Mouse (Mus musculus): Measurements from ENCODE around the gene Sox6. TPM values are rescaled to one million over a fixed set of nuclear protein-coding genes. Genes with fewer than 3 reads are reported as not detected.
A peak's percentile ranks its signal among the peaks of the same experiment; 100 is the strongest.

The Sox6 gene
- polyA plus RNA-seq, 1 experiment from 2014 or later: 31.7 TPM

GRCm38 (mm10) chr7:115550197-115550804, 488.3 kb downstream of the Sox6 start:
- no peak overlapping the region for H3K27ac ChIP-seq (replicated peaks)
- no peak for ATAC-seq (ENCODE audit: low FRiP score, low read depth)
- no peaks in the 10 kb centered on the region for H3K4me1 ChIP-seq (replicated peaks)
- WGBS: 82% methylated on average over 7 of the region's 7 CpGs
- no peaks in the 10 kb centered on the region for H3K36me3 ChIP-seq
- peaks cover 5% of the 10 kb centered on the region; the same call in 1 of the 2 replicates for H3K27me3 ChIP-seq
- no peak overlapping the region for H3K4me3 ChIP-seq
- no peaks in the 10 kb centered on the region for H3K9me3 ChIP-seq
- no peak overlapping the region for H3K4me2 ChIP-seq
- H3K9ac ChIP-seq: no peak overlapping the region

- H3K9me3 ChIP-seq: no peaks in the 10 kb centered on the region
- H3K27ac ChIP-seq (replicated peaks): no peak overlapping the region
- H3K9ac ChIP-seq: no peak overlapping the region
- WGBS: 75% methylated on average over 4 of the region's 4 CpGs
- H3K4me2 ChIP-seq: no peak overlapping the region
- no peak for ATAC-seq (ENCODE audit: low FRiP score, low read depth)
- H3K36me3 ChIP-seq: no peaks in the 10 kb centered on the region
- no peak overlapping the region for H3K4me3 ChIP-seq
- H3K4me1 ChIP-seq (replicated peaks): no peaks in the 10 kb centered on the region
- H3K27me3 ChIP-seq: peaks cover 5% of the 10 kb centered on the region; the same call in 1 of the 2 replicates
Measured at GRCm38 (mm10) chr7:115549670-115550069, 488.9 kb downstream of the Sox6 start.

GRCm38 (mm10) chr7:115545585-115546374, 492.8 kb downstream of the Sox6 start:
- Histone ChIP-seq H3K27me3 (peaks cover 5% of the 10 kb centered on the region; the same call in 1 of the 2 replicates), H3K4me2 (no peak overlapping the region), H3K9me3 (no peaks in the 10 kb centered on the region), H3K4me1 (replicated peaks) (no peaks in the 10 kb centered on the region), H3K36me3 (no peaks in the 10 kb centered on the region), H3K27ac (replicated peaks) (no peak overlapping the region), H3K9ac (no peak overlapping the region), H3K4me3 (no peak overlapping the region)
- WGBS: 86% methylated on average over 4 of the region's 4 CpGs
- no peak for ATAC-seq (ENCODE audit: low FRiP score, low read depth)

GRCm38 (mm10) chr7:115543596-115543995, 495.0 kb downstream of the Sox6 start:
- Histone ChIP-seq H3K36me3 (no peaks in the 10 kb centered on the region), H3K4me3 (no peak overlapping the region), H3K9me3 (no peaks in the 10 kb centered on the region), H3K27ac (replicated peaks) (no peak overlapping the region), H3K4me1 (replicated peaks) (no peaks in the 10 kb centered on the region), H3K4me2 (no peak overlapping the region), H3K9ac (no peak overlapping the region), H3K27me3 (no peaks in the 10 kb centered on the region)
- no peak for ATAC-seq (ENCODE audit: low FRiP score, low read depth)
- WGBS: 59% methylated on average over 4 of the region's 4 CpGs

GRCm38 (mm10) chr7:115540261-115540660, 498.3 kb downstream of the Sox6 start:
- Histone ChIP-seq H3K4me3 (no peak overlapping the region), H3K27me3 (no peaks in the 10 kb centered on the region), H3K27ac (replicated peaks) (no peak overlapping the region), H3K4me1 (replicated peaks) (no peaks in the 10 kb centered on the region), H3K36me3 (no peaks in the 10 kb centered on the region), H3K9me3 (no peaks in the 10 kb centered on the region), H3K9ac (no peak overlapping the region), H3K4me2 (no peak overlapping the region)
- ATAC-seq (ENCODE audit: low FRiP score, low read depth): no peak
- 58% methylated on average over 2 of the region's 2 CpGs for WGBS

- no peak overlapping the region for H3K27ac ChIP-seq (replicated peaks)
- WGBS: 84% methylated on average over 9 of the region's 9 CpGs
- no peaks in the 10 kb centered on the region for H3K36me3 ChIP-seq
- no peak overlapping the region for H3K9ac ChIP-seq
- ATAC-seq (ENCODE audit: low FRiP score, low read depth): no peak
- H3K4me3 ChIP-seq: no peak overlapping the region
- no peaks in the 10 kb centered on the region for H3K4me1 ChIP-seq (replicated peaks)
- H3K27me3 ChIP-seq: no peaks in the 10 kb centered on the region
- H3K9me3 ChIP-seq: no peaks in the 10 kb centered on the region
- no peak overlapping the region for H3K4me2 ChIP-seq
Measured at GRCm38 (mm10) chr7:115539003-115539402, 499.6 kb downstream of the Sox6 start.

- no peaks in the 10 kb centered on the region for H3K9me3 ChIP-seq
- no peaks in the 10 kb centered on the region for H3K27me3 ChIP-seq
- WGBS: 51% methylated on average over 3 of the region's 3 CpGs
- no peak overlapping the region for H3K27ac ChIP-seq (replicated peaks)
- no peak for ATAC-seq (ENCODE audit: low FRiP score, low read depth)
- H3K4me3 ChIP-seq: no peak overlapping the region
- no peaks in the 10 kb centered on the region for H3K4me1 ChIP-seq (replicated peaks)
- no peak overlapping the region for H3K9ac ChIP-seq
- H3K4me2 ChIP-seq: no peak overlapping the region
- H3K36me3 ChIP-seq: no peaks in the 10 kb centered on the region
Measured at GRCm38 (mm10) chr7:115537636-115538035, 501.0 kb downstream of the Sox6 start.

- Histone ChIP-seq H3K4me3 (no peak overlapping the region), H3K9me3 (no peaks in the 10 kb centered on the region), H3K27me3 (no peaks in the 10 kb centered on the region), H3K9ac (no peak overlapping the region), H3K36me3 (no peaks in the 10 kb centered on the region), H3K27ac (replicated peaks) (no peak overlapping the region), H3K4me1 (replicated peaks) (no peaks in the 10 kb centered on the region), H3K4me2 (no peak overlapping the region)
- ATAC-seq (ENCODE audit: low FRiP score, low read depth): no peak
- WGBS: 61% methylated on average over 3 of the region's 3 CpGs
Measured at GRCm38 (mm10) chr7:115536521-115536920, 502.1 kb downstream of the Sox6 start.

GRCm38 (mm10) chr7:115531875-115532274, 506.7 kb downstream of the Sox6 start:
- no peaks in the 10 kb centered on the region for H3K36me3 ChIP-seq
- 69% methylated on average over 1 of the region's 1 CpGs for WGBS
- H3K4me2 ChIP-seq: no peak overlapping the region
- H3K9me3 ChIP-seq: no peaks in the 10 kb centered on the region
- no peak for ATAC-seq (ENCODE audit: low FRiP score, low read depth)
- H3K27me3 ChIP-seq: no peaks in the 10 kb centered on the region
- no peaks in the 10 kb centered on the region for H3K4me1 ChIP-seq (replicated peaks)
- no peak overlapping the region for H3K4me3 ChIP-seq
- H3K27ac ChIP-seq (replicated peaks): no peak overlapping the region
- H3K9ac ChIP-seq: no peak overlapping the region

GRCm38 (mm10) chr7:115531217-115531616, 507.4 kb downstream of the Sox6 start:
- H3K27ac ChIP-seq (replicated peaks): no peak overlapping the region
- H3K9me3 ChIP-seq: no peaks in the 10 kb centered on the region
- H3K4me3 ChIP-seq: no peak overlapping the region
- no peak overlapping the region for H3K4me2 ChIP-seq
- no peaks in the 10 kb centered on the region for H3K36me3 ChIP-seq
- no peak overlapping the region for H3K9ac ChIP-seq
- no peaks in the 10 kb centered on the region for H3K4me1 ChIP-seq (replicated peaks)
- WGBS: 73% methylated on average over 2 of the region's 2 CpGs
- ATAC-seq (ENCODE audit: low FRiP score, low read depth): no peak
- no peaks in the 10 kb centered on the region for H3K27me3 ChIP-seq

- no peak for ATAC-seq (ENCODE audit: low FRiP score, low read depth)
Measured at GRCm38 (mm10) chr7:115517701-115518100, 520.9 kb downstream of the Sox6 start.

GRCm38 (mm10) chr7:115513681-115514080, 524.9 kb downstream of the Sox6 start:
- WGBS: 26% methylated on average over 8 of the region's 8 CpGs
- no peak overlapping the region for H3K9ac ChIP-seq

More at GRCm38 (mm10) chr7:115517701-115518100, 520.9 kb downstream of the Sox6 start:
- WGBS: 91% methylated on average over 1 of the region's 1 CpGs
- Histone ChIP-seq H3K4me1 (replicated peaks) (peaks cover 5% of the 10 kb centered on the region), H3K27me3 (no peaks in the 10 kb centered on the region), H3K27ac (replicated peaks) (no peak overlapping the region), H3K36me3 (no peaks in the 10 kb centered on the region), H3K4me3 (no peak overlapping the region), H3K9me3 (no peaks in the 10 kb centered on the region), H3K9ac (no peak overlapping the region), H3K4me2 (no peak overlapping the region)

More at GRCm38 (mm10) chr7:115513681-115514080, 524.9 kb downstream of the Sox6 start:
- Histone ChIP-seq H3K27me3 (no peaks in the 10 kb centered on the region), H3K36me3 (no peaks in the 10 kb centered on the region), H3K4me1 (replicated peaks) (peaks cover 11% of the 10 kb centered on the region), H3K4me3 (no peak overlapping the region), H3K27ac (replicated peaks) (no peak overlapping the region), H3K4me2 (peak overlapping the region; percentile 33), H3K9me3 (no peaks in the 10 kb centered on the region)
- ATAC-seq (ENCODE audit: low FRiP score, low read depth): no peak

All from hindbrain, embryonic 15.5 days (tissue).